ENCODE assay signal across 15 mouse cellular contexts in the genomic region with DNA sequence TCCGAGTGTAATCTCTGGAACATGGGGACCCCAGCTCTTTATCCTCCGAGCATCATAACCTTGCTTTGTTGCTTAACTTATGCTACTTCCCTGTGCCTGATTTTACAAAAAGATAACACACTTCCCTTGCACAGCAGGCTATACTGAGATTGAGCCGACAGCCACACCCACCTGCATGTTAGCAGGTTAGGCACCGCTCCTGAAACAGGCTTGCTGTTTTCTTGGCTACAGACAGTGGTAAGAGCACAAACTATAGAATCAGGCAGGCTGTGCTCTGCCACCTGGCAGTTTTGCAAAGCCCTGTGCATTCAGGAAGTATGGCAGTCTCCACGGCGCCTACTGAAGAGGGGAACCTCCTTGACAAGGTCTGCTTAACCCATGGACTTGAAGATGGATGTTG.
"Had no signal": no experiment of that assay in that cellular context is flagged by ENCODE, and none has a peak within 500 bp of the region (broad histone marks: within the 10 kb centered on the region; RNA-seq: fewer than 3 reads in every experiment).

No protein-coding gene starts in this region.

- H3K9ac ChIP-seq: neural tube, embryonic 15.5 days; stomach, embryonic 15.5 days had no signal

- H3K4me3 ChIP-seq: neural tube, embryonic 15.5 days; stomach, embryonic 15.5 days had no signal

- H3K27ac ChIP-seq: neural tube, embryonic 15.5 days; stomach, embryonic 15.5 days; stomach, postnatal 0 days had no signal

- H3K36me3 ChIP-seq: neural tube, embryonic 15.5 days; stomach, embryonic 15.5 days had no signal

- DNase-seq: retina, postnatal 1 day; right cerebral cortex, adult 18-20 months; right cerebral cortex, postnatal 14 days; right cerebral cortex, postnatal 25 days; right cerebral cortex, postnatal 4 days; spleen, adult 18-20 months; thymus, adult 18-20 months; thymus, adult 2 months; thymus, postnatal 14 days; thymus, postnatal 25 days; thymus, postnatal 36 days; thymus, postnatal 4 days had no signal

- H3K27me3 ChIP-seq: neural tube, embryonic 15.5 days; stomach, embryonic 15.5 days had no signal

- H3K4me1 ChIP-seq: stomach, embryonic 15.5 days had no signal
